In the genomic region with DNA sequence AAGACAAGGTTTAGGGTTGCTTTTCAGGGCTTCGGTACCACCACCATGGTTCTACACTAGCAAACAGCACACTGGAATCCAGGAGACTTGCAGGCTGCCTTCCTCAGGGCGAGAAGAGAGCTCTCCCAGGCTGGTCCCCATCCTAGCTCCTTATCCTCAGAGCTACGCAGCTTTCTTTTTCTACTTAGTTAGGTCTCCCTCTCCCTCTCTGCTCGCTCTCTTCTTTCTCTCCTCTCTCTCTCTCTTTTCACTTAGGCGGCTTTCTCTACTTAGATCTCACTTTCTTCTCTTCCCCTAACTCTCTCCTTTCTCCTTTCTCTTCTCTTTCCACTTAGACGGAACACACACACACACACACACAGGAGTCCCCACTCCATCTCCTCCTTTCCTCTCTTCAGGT, we compare ENCODE assay signal across 9 mouse cellular contexts. TPM values are rescaled to one million over a fixed set of nuclear protein-coding genes. Genes with fewer than 3 reads are reported as not detected.
A peak's percentile ranks its signal among the peaks of the same experiment; 100 is the strongest.
DNase-seq lines count a peak whose midpoint lies in the region; ATAC-seq and TF ChIP-seq lines count a peak whose summit lies in the region.
"Had no signal": no experiment of that assay in that cellular context is flagged by ENCODE, and none has a peak within 500 bp of the region (broad histone marks: within the 10 kb centered on the region; RNA-seq: fewer than 3 reads in every experiment).

No protein-coding gene starts in this region.

- no peak for TF ChIP-seq POLR2A in MEL (IDR thresholded peaks at IDR 0.05; ENCODE audit: control insufficient read depth in 1 of 2, insufficient read depth in 1 of 2, low read depth in 1 of 2, low read length in 2 of 2, poor library complexity in 1 of 2)

- no peak for TF ChIP-seq RAD21 in MEL (IDR thresholded peaks at IDR 0.05; ENCODE audit: low read depth, low read length)

- H3K9ac ChIP-seq in heart, embryonic 15.5 days = peak overlapping the region; percentile 55
- H3K9ac ChIP-seq in MEL (ENCODE audit: control insufficient read depth, low read depth, low read length, poor library complexity, severe bottlenecking) = peak overlapping the region; percentile 53
- H3K9ac ChIP-seq in hindbrain, embryonic 12.5 days = peak overlapping the region; percentile 40; the same call in 1 of the 2 replicates
- peak overlapping the region; percentile 44; the same call in 1 of the 2 replicates for H3K9ac ChIP-seq in midbrain, embryonic 13.5 days (replicated peaks)

- peak overlapping the region; percentile 58 for H3K4me3 ChIP-seq in heart, embryonic 15.5 days
- peak overlapping the region; percentile 33 to 61; a peak in 3 of 4 replicates for H3K4me3 ChIP-seq in MEL (ENCODE audit: control insufficient read depth in 1 of 2, insufficient read depth in 1 of 2, low read depth in 2 of 2, low read length in 2 of 2)
- H3K4me3 ChIP-seq in hindbrain, embryonic 12.5 days = peak overlapping the region; percentile 37
- H3K4me3 ChIP-seq in midbrain, embryonic 13.5 days (replicated peaks) = peak overlapping the region; percentile 33

- H3K36me3 ChIP-seq in heart, embryonic 15.5 days = no peaks in the 10 kb centered on the region
- no peaks in the 10 kb centered on the region for H3K36me3 ChIP-seq in MEL (ENCODE audit: control insufficient read depth in 1 of 2, insufficient read depth in 2 of 2, low read length in 2 of 2)
- H3K36me3 ChIP-seq in hindbrain, embryonic 12.5 days = no peaks in the 10 kb centered on the region
- no peaks in the 10 kb centered on the region for H3K36me3 ChIP-seq in midbrain, embryonic 13.5 days

- TF ChIP-seq CTCF in MEL (IDR thresholded peaks at IDR 0.05 in 2 of 3, conservative IDR thresholded peaks at IDR 0.05 in 1 of 3; ENCODE audit: control insufficient read depth in 1 of 3, insufficient read depth in 1 of 3, low read depth in 2 of 3, low read length in 3 of 3, poor library complexity in 1 of 3, severe bottlenecking in 1 of 3) = no peak

- peak overlapping the region; percentile 78 for H3K27ac ChIP-seq in heart, embryonic 15.5 days
- H3K27ac ChIP-seq in MEL (ENCODE audit: control insufficient read depth, low read depth, low read length) = no peak overlapping the region
- H3K27ac ChIP-seq in hindbrain, embryonic 12.5 days = peak overlapping the region; percentile 4; the same call in 1 of the 2 replicates
- no peak overlapping the region for H3K27ac ChIP-seq in midbrain, embryonic 13.5 days

- peaks cover 23% of the 10 kb centered on the region for H3K27me3 ChIP-seq in heart, embryonic 15.5 days
- H3K27me3 ChIP-seq in MEL (ENCODE audit: control insufficient read depth in 1 of 2, insufficient read depth in 2 of 2, low read length in 2 of 2) = peaks cover 0 to 5% of the 10 kb centered on the region in 2 experiments; a peak in 2 of 4 replicates
- peaks cover 58% of the 10 kb centered on the region for H3K27me3 ChIP-seq in hindbrain, embryonic 12.5 days
- H3K27me3 ChIP-seq in midbrain, embryonic 13.5 days = peaks cover 51% of the 10 kb centered on the region

- no peak for DNase-seq in heart, postnatal 4 days
- DNase-seq in MEL (ENCODE audit: low read depth, low spot score) = peak; percentile 12
- no peak for DNase-seq in thymus, postnatal 14 days
- no peak for DNase-seq in embryo, embryonic 10.5 days (ENCODE audit: low spot score)
- no peak for DNase-seq in adrenal gland, adult 2 months

- ATAC-seq in heart, embryonic 15.5 days (replicated peaks; ENCODE audit: insufficient number of reproducible peaks, insufficient read depth, low FRiP score, low read depth) = no peak
- no peak for ATAC-seq in hindbrain, embryonic 12.5 days (ENCODE audit: low FRiP score)
- no peak for ATAC-seq in midbrain, embryonic 13.5 days

- H3K4me2 ChIP-seq in heart, embryonic 15.5 days = peak overlapping the region; percentile 74
- H3K4me2 ChIP-seq in hindbrain, embryonic 12.5 days (replicated peaks) = peak overlapping the region; percentile 48
- H3K4me2 ChIP-seq in midbrain, embryonic 13.5 days (replicated peaks) = peak overlapping the region; percentile 47

- H3K9me3 ChIP-seq in heart, embryonic 15.5 days (replicated peaks) = no peaks in the 10 kb centered on the region
- H3K9me3 ChIP-seq in MEL (replicated peaks; ENCODE audit: insufficient read depth, low read length) = no peaks in the 10 kb centered on the region
- no peaks in the 10 kb centered on the region for H3K9me3 ChIP-seq in hindbrain, embryonic 12.5 days (replicated peaks)
- H3K9me3 ChIP-seq in midbrain, embryonic 13.5 days = no peaks in the 10 kb centered on the region

- H3K4me1 ChIP-seq in heart, embryonic 15.5 days (replicated peaks) = peaks cover 40% of the 10 kb centered on the region
- H3K4me1 ChIP-seq in MEL (ENCODE audit: control insufficient read depth in 1 of 2, insufficient read depth in 2 of 2, low read length in 2 of 2) = peaks cover 0 to 5% of the 10 kb centered on the region in 2 experiments; a peak in 1 of 4 replicates
- peaks cover 38% of the 10 kb centered on the region for H3K4me1 ChIP-seq in hindbrain, embryonic 12.5 days
- peaks cover 18% of the 10 kb centered on the region for H3K4me1 ChIP-seq in midbrain, embryonic 13.5 days (replicated peaks)

- TF ChIP-seq EP300 in MEL (IDR thresholded peaks at IDR 0.05; ENCODE audit: low read depth in 1 of 2, low read length in 2 of 2) = no peak

- H3K79me2 ChIP-seq in MEL (ENCODE audit: control insufficient read depth, insufficient read depth, low read length, poor library complexity) = no peaks in the 10 kb centered on the region

- WGBS in heart, embryonic 15.5 days = 38% methylated on average over 6 of the region's 6 CpGs
- 43% methylated on average over 6 of the region's 6 CpGs for WGBS in hindbrain, embryonic 12.5 days
- WGBS in midbrain, embryonic 13.5 days = 53% methylated on average over 6 of the region's 6 CpGs

TF ChIP-seq in MEL, 35 proteins besides CTCF, POLR2A, EP300 and RAD21:
- no peak for TF ChIP-seq CHD1 (IDR thresholded peaks at IDR 0.05; ENCODE audit: low read depth, low read length)
- TF ChIP-seq ZNF384 (IDR thresholded peaks at IDR 0.05; ENCODE audit: low read depth, low read length) = no peak
- no peak for TF ChIP-seq MAX (IDR thresholded peaks at IDR 0.05; ENCODE audit: low read length)
- TF ChIP-seq E2F4 (IDR thresholded peaks at IDR 0.05; ENCODE audit: borderline replicate concordance, low read depth, low read length) = no peak
- TF ChIP-seq SMC3 (IDR thresholded peaks at IDR 0.05; ENCODE audit: low read depth, low read length) = no peak
- TF ChIP-seq HCFC1 (IDR thresholded peaks at IDR 0.05; ENCODE audit: low read depth, low read length) = no peak
TF ChIP-seq in MEL: peak in this region for 0.

RNA-seq across cellular contexts. Expression of a gene that starts 20.0 kb away (rescaled TPM):
- 0.29 and 0.70 TPM in 2 replicates for polyA plus RNA-seq in heart, embryonic 15.5 days (2015; fragmentation: Nextera tagmentation; extraction: Ambion mirVana)
- under 1 TPM; 0.50 to 0.57 TPM for total RNA-seq in heart, postnatal 4 days (2021)
- 0.04 TPM in 1 of 2 replicates, not detected in the other for total RNA-seq in MEL (2012; rRNA removed)
- polyA plus RNA-seq in MEL (2012; ENCODE audit: insufficient read depth in 1 of 2, insufficient read length in 2 of 2, low read depth in 1 of 2, low replicate concordance in 2 of 2, missing spikeins in 1 of 2) = not detected
- polyA plus RNA-seq in hindbrain, embryonic 12.5 days (2016; fragmentation: Nextera tagmentation; extraction: Ambion mirVana) = 0.90 and 1.2 TPM in 2 replicates
- 0.36 and 0.62 TPM in 2 replicates for polyA plus RNA-seq in midbrain, embryonic 13.5 days (2015; fragmentation: Nextera tagmentation; extraction: Ambion mirVana)
- total RNA-seq in adrenal gland, adult 2 months (2021) = 1 to 10 TPM in 1 of 2 experiments, not detected in 1; 1.2 TPM
- 0.06 and 0.43 TPM in 2 replicates for polyA plus RNA-seq in adrenal gland, adult 2 months (2012; rRNA removed)

RNA-seq across cellular contexts. Expression of a gene that starts 26.5 kb away (rescaled TPM):
- polyA plus RNA-seq in heart, embryonic 15.5 days (2015; fragmentation: Nextera tagmentation; extraction: Ambion mirVana) = 0.40 and 4.9 TPM in 2 replicates
- total RNA-seq in heart, postnatal 4 days (2021) = under 1 TPM; 0.09 to 0.10 TPM
- total RNA-seq in MEL (2012; rRNA removed) = not detected in 2 replicates
- not detected for polyA plus RNA-seq in MEL (2012; ENCODE audit: insufficient read depth in 1 of 2, insufficient read length in 2 of 2, low read depth in 1 of 2, low replicate concordance in 2 of 2, missing spikeins in 1 of 2)
- polyA plus RNA-seq in hindbrain, embryonic 12.5 days (2016; fragmentation: Nextera tagmentation; extraction: Ambion mirVana) = 19.3 and 24.0 TPM in 2 replicates
- 2.4 and 2.5 TPM in 2 replicates for polyA plus RNA-seq in midbrain, embryonic 13.5 days (2015; fragmentation: Nextera tagmentation; extraction: Ambion mirVana)
- 1 to 10 TPM; 4.6 to 6.3 TPM for total RNA-seq in adrenal gland, adult 2 months (2021)
- 8.8 and 17.4 TPM in 2 replicates for polyA plus RNA-seq in adrenal gland, adult 2 months (2012; rRNA removed)
- total RNA-seq: monocyte, adult 5-6 weeks had no signal

RNA-seq across cellular contexts. Expression of a gene that starts 28.3 kb away (rescaled TPM):
- polyA plus RNA-seq in heart, embryonic 15.5 days (2015; fragmentation: Nextera tagmentation; extraction: Ambion mirVana) = 0.08 and 0.11 TPM in 2 replicates
- under 1 TPM in 1 of 2 experiments, not detected in 1; 0.07 TPM for total RNA-seq in heart, postnatal 4 days (2021)
- 0.62 and 0.77 TPM in 2 replicates for total RNA-seq in MEL (2012; rRNA removed)
- polyA plus RNA-seq in MEL (2012; ENCODE audit: insufficient read depth in 1 of 2, insufficient read length in 2 of 2, low read depth in 1 of 2, low replicate concordance in 2 of 2, missing spikeins in 1 of 2) = 1 to 10 TPM in 1 of 2 experiments, not detected in 1; 3.7 TPM
- polyA plus RNA-seq in hindbrain, embryonic 12.5 days (2016; fragmentation: Nextera tagmentation; extraction: Ambion mirVana) = 1.2 and 1.7 TPM in 2 replicates
- 0.82 and 0.87 TPM in 2 replicates for polyA plus RNA-seq in midbrain, embryonic 13.5 days (2015; fragmentation: Nextera tagmentation; extraction: Ambion mirVana)
- under 1 TPM; 0.52 to 0.69 TPM for total RNA-seq in adrenal gland, adult 2 months (2021)
- polyA plus RNA-seq in adrenal gland, adult 2 months (2012; rRNA removed) = 1.2 and 3.9 TPM in 2 replicates
- total RNA-seq: monocyte, adult 5-6 weeks had no signal

RNA-seq across cellular contexts. Expression of a gene that starts 55.7 kb away (rescaled TPM):
- polyA plus RNA-seq in heart, embryonic 15.5 days (2015; fragmentation: Nextera tagmentation; extraction: Ambion mirVana) = 17.4 and 25.4 TPM in 2 replicates
- 10 to 100 TPM; 24.8 to 26.1 TPM for total RNA-seq in heart, postnatal 4 days (2021)
- 0.16 and 0.35 TPM in 2 replicates for total RNA-seq in MEL (2012; rRNA removed)
- 1 to 10 TPM in 1 of 2 experiments, not detected in 1; 1.0 TPM for polyA plus RNA-seq in MEL (2012; ENCODE audit: insufficient read depth in 1 of 2, insufficient read length in 2 of 2, low read depth in 1 of 2, low replicate concordance in 2 of 2, missing spikeins in 1 of 2)
- 13.1 and 13.2 TPM in 2 replicates for polyA plus RNA-seq in hindbrain, embryonic 12.5 days (2016; fragmentation: Nextera tagmentation; extraction: Ambion mirVana)
- 4.8 and 7.1 TPM in 2 replicates for polyA plus RNA-seq in midbrain, embryonic 13.5 days (2015; fragmentation: Nextera tagmentation; extraction: Ambion mirVana)
- 10 to 100 TPM; 20.0 to 23.9 TPM for total RNA-seq in adrenal gland, adult 2 months (2021)
- 63.3 and 71.7 TPM in 2 replicates for polyA plus RNA-seq in adrenal gland, adult 2 months (2012; rRNA removed)

Comparison
In these comparisons a context has a peak if more than half of its experiments do, and no peak if none do; other contexts are left out.
1. H3K27ac ChIP-seq: peak in heart, embryonic 15.5 days (single experiment) and hindbrain, embryonic 12.5 days (single experiment); none in MEL (single experiment) and midbrain, embryonic 13.5 days (single experiment).
2. Peak in every context shown above with its lines, with median percentiles within 50 percentile points of each other: H3K4me2 ChIP-seq, H3K4me3 ChIP-seq and H3K9ac ChIP-seq.